Mouse (Mus musculus): ENCODE data around the gene Taar5. TPM values are rescaled to one million over a fixed set of nuclear protein-coding genes. Genes with fewer than 3 reads are reported as not detected.

The Taar5 gene
- total and polyA plus RNA-seq, 2 experiments from 2014 or later: not detected

- ATAC-seq (ENCODE audit: low FRiP score) (no peak), DNase-seq (ENCODE audit: low spot score) (no peak)
- TF ChIP-seq CTCF (IDR thresholded peaks at IDR 0.05): no peak
- no peak overlapping the region for H3K4me2 ChIP-seq (ENCODE audit: low read depth, low read length, poor library complexity, severe bottlenecking)
- no peak overlapping the region for H3K9ac ChIP-seq (replicated peaks; ENCODE audit: low read length, poor library complexity, severe bottlenecking)
- H3K27ac ChIP-seq (ENCODE audit: low read depth, low read length): no peak overlapping the region
- no peaks in the 10 kb centered on the region; the same call in 1 of the 2 replicates for H3K4me1 ChIP-seq (ENCODE audit: insufficient read depth, low read length)
- H3K9me3 ChIP-seq (ENCODE audit: low read length): no peaks in the 10 kb centered on the region
- 58% methylated on average over 7 of the region's 7 CpGs for WGBS
- no peaks in the 10 kb centered on the region for H3K27me3 ChIP-seq (ENCODE audit: insufficient read depth, low read length)
- no peak overlapping the region for H3K4me3 ChIP-seq (ENCODE audit: low read depth, low read length)
- H3K36me3 ChIP-seq (ENCODE audit: insufficient read depth, low read length): no peaks in the 10 kb centered on the region
Observed at GRCm38 (mm10) chr10:23948026-23948425, 22.5 kb upstream of the Taar5 start.

- Histone ChIP-seq H3K27ac (ENCODE audit: low read depth, low read length) (no peak within 1 kb of the TSS), H3K27me3 (ENCODE audit: insufficient read depth, low read length) (no peaks in the 10 kb centered on the region), H3K4me2 (ENCODE audit: low read depth, low read length, poor library complexity, severe bottlenecking) (no peak within 1 kb of the TSS), H3K4me3 (ENCODE audit: low read depth, low read length) (no peak within 1 kb of the TSS), H3K36me3 (ENCODE audit: insufficient read depth, low read length) (no peaks in the 10 kb centered on the region), H3K4me1 (ENCODE audit: insufficient read depth, low read length) (no peaks in the 10 kb centered on the region; the same call in 1 of the 2 replicates), H3K9me3 (ENCODE audit: low read length) (no peaks in the 10 kb centered on the region), H3K9ac (replicated peaks; ENCODE audit: low read length, poor library complexity, severe bottlenecking) (no peak within 1 kb of the TSS)
- WGBS: 68% methylated on average over 16 of the region's 16 CpGs
- no peak for TF ChIP-seq CTCF (IDR thresholded peaks at IDR 0.05)
- peak; percentile 21 for DNase-seq (ENCODE audit: low spot score)
- 0 out of 2 replicates have a peak, but pooled peaks have one; percentile 38 for ATAC-seq (ENCODE audit: low FRiP score)
Observed at GRCm38 (mm10) chr10:23949508-23950005, 20.9 kb upstream of the Taar5 start, which contains the start of gene Taar3. Gene Taar3, plus strand, starts transcription at chr10:23949558.

GRCm38 (mm10) chr10:23951714-23952113, 18.8 kb upstream of the Taar5 start:
- no peak for ATAC-seq (ENCODE audit: low FRiP score)
- 90% methylated on average over 6 of the region's 6 CpGs for WGBS
- DNase-seq (ENCODE audit: low spot score): peak; percentile 23

DNA sequence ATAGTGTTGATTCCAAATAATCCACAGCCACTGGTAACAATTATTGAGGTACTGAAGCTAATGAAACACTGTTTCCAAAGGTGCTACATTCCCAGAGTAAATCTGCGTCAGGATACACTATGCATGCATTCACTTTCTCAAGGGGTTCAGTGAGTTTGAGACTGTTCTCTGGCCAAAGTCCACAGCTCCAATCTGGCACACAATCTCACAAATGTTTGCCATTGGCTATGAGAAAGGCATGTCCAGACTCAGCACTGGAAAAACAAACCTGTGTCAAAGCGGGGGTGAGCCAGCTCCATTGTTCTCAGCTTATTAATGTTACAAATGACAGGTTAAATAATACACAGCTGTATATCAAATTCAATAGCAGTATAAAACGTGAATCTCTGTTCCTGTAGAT, 11.4 kb upstream of the Taar5 start:
- Histone ChIP-seq H3K4me1 (ENCODE audit: insufficient read depth, low read length) (no peaks in the 10 kb centered on the region), H3K4me2 (ENCODE audit: low read depth, low read length, poor library complexity, severe bottlenecking) (no peak overlapping the region), H3K9me3 (ENCODE audit: low read length) (no peaks in the 10 kb centered on the region), H3K9ac (replicated peaks; ENCODE audit: low read length, poor library complexity, severe bottlenecking) (no peak overlapping the region), H3K36me3 (ENCODE audit: insufficient read depth, low read length) (no peaks in the 10 kb centered on the region), H3K27ac (ENCODE audit: low read depth, low read length) (no peak overlapping the region), H3K27me3 (ENCODE audit: insufficient read depth, low read length) (no peaks in the 10 kb centered on the region), H3K4me3 (ENCODE audit: low read depth, low read length) (no peak overlapping the region)
- no peak for TF ChIP-seq CTCF (IDR thresholded peaks at IDR 0.05)
- WGBS: 71% methylated on average over 3 of the region's 3 CpGs
- ATAC-seq (ENCODE audit: low FRiP score): no peak
- DNase-seq (ENCODE audit: low spot score): no peak

More at GRCm38 (mm10) chr10:23951714-23952113, 18.8 kb upstream of the Taar5 start:
- no peak for TF ChIP-seq CTCF (IDR thresholded peaks at IDR 0.05)
- Histone ChIP-seq H3K4me1 (ENCODE audit: insufficient read depth, low read length) (no peaks in the 10 kb centered on the region; the same call in 1 of the 2 replicates), H3K36me3 (ENCODE audit: insufficient read depth, low read length) (no peaks in the 10 kb centered on the region), H3K9ac (replicated peaks; ENCODE audit: low read length, poor library complexity, severe bottlenecking) (no peak overlapping the region), H3K9me3 (ENCODE audit: low read length) (no peaks in the 10 kb centered on the region), H3K27ac (ENCODE audit: low read depth, low read length) (no peak overlapping the region), H3K4me3 (ENCODE audit: low read depth, low read length) (no peak overlapping the region), H3K27me3 (ENCODE audit: insufficient read depth, low read length) (no peaks in the 10 kb centered on the region), H3K4me2 (ENCODE audit: low read depth, low read length, poor library complexity, severe bottlenecking) (no peak overlapping the region)

DNA sequence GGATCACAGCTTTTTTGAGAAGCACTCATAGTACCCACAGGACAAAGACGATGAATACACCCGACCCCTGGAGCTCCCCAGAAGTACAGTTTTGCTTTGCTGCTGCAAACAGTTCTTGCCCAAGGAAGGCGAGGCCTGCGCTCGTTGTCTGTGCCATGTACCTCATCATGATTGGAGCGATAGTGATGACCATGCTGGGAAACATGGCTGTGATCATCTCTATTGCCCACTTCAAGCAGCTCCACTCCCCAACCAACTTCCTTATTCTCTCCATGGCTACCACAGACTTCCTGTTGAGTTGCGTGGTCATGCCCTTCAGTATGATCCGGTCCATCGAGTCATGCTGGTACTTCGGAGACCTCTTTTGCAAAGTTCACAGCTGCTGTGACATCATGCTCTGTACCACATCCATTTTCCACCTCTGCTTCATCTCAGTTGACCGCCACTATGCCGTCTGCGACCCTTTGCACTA, 10.0 kb upstream of the Taar5 start, which contains the start of gene Taar4:
Gene Taar4, plus strand, starts transcription at position 51 of the 472 bp plus-strand sequence.
- H3K4me3 ChIP-seq (ENCODE audit: low read depth, low read length): no peak within 1 kb of the TSS
- H3K9me3 ChIP-seq (ENCODE audit: low read length): no peaks in the 10 kb centered on the region
- H3K4me2 ChIP-seq (ENCODE audit: low read depth, low read length, poor library complexity, severe bottlenecking): no peak within 1 kb of the TSS
- H3K4me1 ChIP-seq (ENCODE audit: insufficient read depth, low read length): no peaks in the 10 kb centered on the region
- no peak for ATAC-seq (ENCODE audit: low FRiP score)
- H3K9ac ChIP-seq (replicated peaks; ENCODE audit: low read length, poor library complexity, severe bottlenecking): no peak within 1 kb of the TSS
- DNase-seq (ENCODE audit: low spot score): no peak
- WGBS: 96% methylated on average over 13 of the region's 13 CpGs
- H3K27me3 ChIP-seq (ENCODE audit: insufficient read depth, low read length): no peaks in the 10 kb centered on the region
- no peak within 1 kb of the TSS for H3K27ac ChIP-seq (ENCODE audit: low read depth, low read length)
- no peaks in the 10 kb centered on the region for H3K36me3 ChIP-seq (ENCODE audit: insufficient read depth, low read length)
- no peak for TF ChIP-seq CTCF (IDR thresholded peaks at IDR 0.05)

GRCm38 (mm10) chr10:23963444-23963843, 7.1 kb upstream of the Taar5 start:
- ATAC-seq (ENCODE audit: low FRiP score): no peak

More at GRCm38 (mm10) chr10:23963444-23963843, 7.1 kb upstream of the Taar5 start:
- Histone ChIP-seq H3K4me3 (ENCODE audit: low read depth, low read length) (no peak overlapping the region), H3K27me3 (ENCODE audit: insufficient read depth, low read length) (no peaks in the 10 kb centered on the region), H3K36me3 (ENCODE audit: insufficient read depth, low read length) (no peaks in the 10 kb centered on the region), H3K4me1 (ENCODE audit: insufficient read depth, low read length) (no peaks in the 10 kb centered on the region), H3K9me3 (ENCODE audit: low read length) (no peaks in the 10 kb centered on the region), H3K9ac (replicated peaks; ENCODE audit: low read length, poor library complexity, severe bottlenecking) (no peak overlapping the region), H3K4me2 (ENCODE audit: low read depth, low read length, poor library complexity, severe bottlenecking) (no peak overlapping the region), H3K27ac (ENCODE audit: low read depth, low read length) (no peak overlapping the region)
- no peak for TF ChIP-seq CTCF (IDR thresholded peaks at IDR 0.05)
- 65% methylated on average over 3 of the region's 3 CpGs for WGBS
- peak; percentile 50 for DNase-seq (ENCODE audit: low spot score)
